Mouse (Mus musculus) hindbrain, embryonic 10.5 days (tissue): ENCODE results near the gene Irgm1. TPM values are rescaled to one million over a fixed set of nuclear protein-coding genes. Genes with fewer than 3 reads are reported as not detected.

Experiments
- DNase-seq: peaks from one replicate; pipeline ENCODE4 v3.0.0-alpha.2; 2017; ENCODE audit warnings: low spot score
- H3K27ac ChIP-seq: fragments of 300-500 bp; sonication (generic); 2 replicates; pipeline ENCODE4 v1.5.1; 2016; ENCODE audit warnings: mild to moderate bottlenecking, moderate library complexity
- H3K27me3 ChIP-seq: fragments of 300-500 bp; sonication (generic); 2 replicates; pipeline ENCODE4 v1.6.1; 2016; ENCODE audit warnings: mild to moderate bottlenecking; ENCODE audit not compliant: poor library complexity, insufficient read depth, severe bottlenecking
- H3K36me3 ChIP-seq: fragments of 300-500 bp; sonication (generic); 2 replicates; pipeline ENCODE4 v1.6.1; 2016; ENCODE audit warnings: mild to moderate bottlenecking, moderate library complexity
- H3K4me1 ChIP-seq: fragments of 300-500 bp; sonication (generic); replicated peaks from 2 replicates; pipeline ENCODE4 v1.6.1; 2016; ENCODE audit warnings: mild to moderate bottlenecking
- H3K4me3 ChIP-seq: fragments of 300-500 bp; sonication (generic); 2 replicates; pipeline ENCODE4 v1.5.1; 2016; ENCODE audit warnings: mild to moderate bottlenecking, moderate library complexity
- H3K9me3 ChIP-seq: fragments of 300-500 bp; sonication (generic); 2 replicates; pipeline ENCODE4 v1.6.1; 2016; ENCODE audit warnings: mild to moderate bottlenecking, moderate library complexity
- WGBS: fragments of 180-500 bp; shearing (Covaris S2); methylation state at CpG from one replicate; pipeline ENCODE4 v1.1.7; 2016; 5-methylcytosine and 5-hydroxymethylcytosine counted together
- polyA plus RNA-seq: library from polyadenylated mRNA; unstranded; fragments of >200 nt; fragmentation: Nextera tagmentation; extraction: Ambion mirVana; gene quantifications from 2 replicates; pipeline ENCODE4 v1.2.1, GENCODE M21; 2016

Gene Irgm1
- polyA plus RNA-seq, 1 experiment from 2014 or later: 1.8 TPM

DNA sequence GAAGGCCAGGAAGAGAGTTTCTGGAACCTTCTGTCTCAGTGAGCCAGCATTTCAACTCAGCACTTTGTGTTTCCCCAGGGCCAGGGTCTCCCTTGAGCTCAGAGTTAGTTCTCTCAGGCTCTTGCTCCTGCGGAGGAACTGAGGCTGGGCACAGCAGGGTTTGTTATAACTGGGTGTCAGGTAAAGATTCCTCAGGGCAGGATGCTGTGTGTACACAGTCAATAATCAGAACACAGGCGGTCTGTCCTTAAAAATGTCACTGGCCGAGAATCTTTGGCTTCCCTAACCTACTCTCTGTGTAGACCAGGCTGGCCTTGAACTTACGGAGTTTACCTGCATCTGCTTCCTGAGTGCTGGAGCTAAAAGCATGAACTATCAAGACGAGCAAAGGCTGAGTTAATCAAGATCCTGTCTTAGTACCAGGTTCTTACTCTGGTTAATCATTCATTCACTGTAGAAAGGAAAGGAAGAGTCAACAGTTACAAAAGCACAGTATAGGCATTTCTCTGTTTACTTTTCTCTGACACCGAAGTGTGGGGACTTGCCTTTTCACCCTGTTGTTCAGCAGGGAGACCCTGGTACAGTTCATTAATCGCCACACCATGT is 1.3 kb upstream of the Irgm1 start:
- H3K4me1 ChIP-seq: peaks cover 21% of the 10 kb centered on the region
- H3K4me3 ChIP-seq: no peak overlapping the region
- no peak overlapping the region for H3K27ac ChIP-seq
- DNase-seq: no peak
- peaks cover 20% of the 10 kb centered on the region for H3K27me3 ChIP-seq
- WGBS: 78% methylated on average over 7 of the region's 7 CpGs
- no peaks in the 10 kb centered on the region for H3K36me3 ChIP-seq
- H3K9me3 ChIP-seq: no peaks in the 10 kb centered on the region

DNA sequence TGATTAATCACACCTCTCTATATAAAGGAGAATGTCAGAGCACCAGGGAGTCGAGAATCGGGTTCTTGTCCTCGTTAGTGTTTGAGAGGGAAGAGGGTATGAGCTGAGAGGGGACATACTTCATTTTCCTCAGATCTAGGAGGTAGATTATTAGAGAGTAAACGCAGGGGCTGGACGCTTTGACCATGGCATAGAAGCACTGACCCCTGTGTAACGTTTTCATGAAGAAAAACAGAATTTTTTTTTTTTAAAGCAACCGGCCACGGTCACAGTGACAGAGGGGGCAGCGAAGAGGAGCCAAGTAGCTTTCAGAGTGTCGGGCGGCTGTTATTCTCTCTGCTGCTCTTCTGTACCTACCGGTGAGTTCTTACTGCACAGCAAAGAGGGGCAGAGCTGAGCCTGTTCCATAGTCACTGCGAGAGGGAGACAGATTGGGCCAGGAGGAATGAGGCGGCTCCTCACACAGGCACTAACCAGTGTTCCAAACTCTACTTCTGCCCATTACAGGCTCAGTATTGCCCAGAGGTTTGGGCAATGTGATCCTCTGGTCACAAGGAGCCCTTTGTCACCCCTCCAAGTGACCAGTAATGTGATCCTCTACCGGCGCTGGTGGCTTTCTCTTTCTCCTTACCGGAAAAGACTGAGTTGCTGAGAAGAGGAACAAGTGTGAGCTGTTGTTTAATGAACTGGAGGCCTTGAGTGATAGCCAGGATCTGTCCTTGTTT is 496 bp upstream of the Irgm1 start:
- H3K4me3 ChIP-seq: peak overlapping the region; percentile 58
- no peaks in the 10 kb centered on the region for H3K36me3 ChIP-seq
- DNase-seq: peak; percentile 25
- H3K27me3 ChIP-seq: peaks cover 20% of the 10 kb centered on the region
- 9% methylated on average over 17 of the region's 17 CpGs for WGBS
- no peaks in the 10 kb centered on the region for H3K9me3 ChIP-seq
- peaks cover 21% of the 10 kb centered on the region for H3K4me1 ChIP-seq
- H3K27ac ChIP-seq: peak overlapping the region; percentile 66

DNA sequence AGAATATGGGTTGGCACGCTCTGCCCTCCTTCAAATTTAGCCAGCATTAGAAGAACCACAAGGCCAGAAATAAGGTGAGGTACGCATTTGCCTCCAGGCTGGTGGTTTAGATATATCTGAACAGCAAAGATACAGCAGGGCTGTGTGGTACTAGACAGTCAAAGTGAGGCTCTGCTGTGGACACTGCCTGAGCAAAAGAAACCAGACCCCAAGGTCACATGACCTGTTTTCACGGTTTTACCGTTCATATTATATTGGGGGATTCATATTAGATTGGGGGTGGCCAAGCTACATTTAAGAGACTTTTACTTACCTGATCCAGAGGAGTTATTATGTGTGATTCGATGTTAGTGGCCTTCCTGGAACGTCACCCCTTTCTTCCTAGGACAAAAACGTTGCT is 702 bp downstream of the Irgm1 start:
- WGBS: 39% methylated on average over 7 of the region's 7 CpGs
- no peak for DNase-seq
- no peaks in the 10 kb centered on the region for H3K36me3 ChIP-seq
- peak overlapping the region; percentile 66 for H3K27ac ChIP-seq
- peak overlapping the region; percentile 58 for H3K4me3 ChIP-seq
- peaks cover 21% of the 10 kb centered on the region for H3K4me1 ChIP-seq
- peaks cover 20% of the 10 kb centered on the region for H3K27me3 ChIP-seq
- H3K9me3 ChIP-seq: no peaks in the 10 kb centered on the region

DNA sequence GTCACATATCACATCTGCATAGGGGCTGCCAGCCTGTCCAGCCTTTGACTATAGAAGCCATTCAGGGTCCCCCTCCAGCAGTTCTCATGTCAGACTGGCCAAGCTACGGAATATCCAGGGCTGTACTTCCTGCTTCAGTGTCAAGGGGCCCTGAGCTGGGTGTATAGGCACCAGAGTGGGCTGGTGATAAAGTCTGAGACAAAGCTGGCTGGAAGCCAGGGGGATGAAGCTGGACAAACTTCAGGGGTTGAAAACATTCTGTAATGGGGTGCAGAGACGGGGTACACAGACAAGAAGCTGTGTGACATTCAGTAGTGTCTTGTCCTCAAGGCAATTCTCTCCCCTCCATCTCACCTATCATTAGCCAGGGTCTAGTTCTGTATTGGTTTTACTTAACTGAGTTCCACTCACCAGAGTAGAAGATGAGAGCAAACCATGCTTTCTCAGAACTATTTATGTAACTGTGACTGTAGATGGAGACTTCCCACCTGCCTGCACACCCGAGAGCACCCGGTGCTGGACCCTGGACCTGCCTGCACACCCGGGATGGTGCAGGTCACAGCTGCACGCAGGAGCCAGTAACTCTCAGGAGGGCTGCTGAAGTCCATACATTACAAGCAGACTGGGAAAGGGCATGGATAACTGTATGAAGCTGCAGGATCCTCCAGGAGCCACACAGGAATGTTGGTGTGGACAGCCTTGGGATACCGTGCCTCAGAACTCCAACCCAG is 1.9 kb downstream of the Irgm1 start:
- Histone ChIP-seq H3K27me3 (peaks cover 20% of the 10 kb centered on the region), H3K4me1 (peaks cover 21% of the 10 kb centered on the region), H3K4me3 (no peak overlapping the region), H3K36me3 (no peaks in the 10 kb centered on the region), H3K9me3 (no peaks in the 10 kb centered on the region), H3K27ac (no peak overlapping the region)
- no peak for DNase-seq
- WGBS: 82% methylated on average over 7 of the region's 7 CpGs

GRCm38 (mm10) chr11:48866481-48866880 is 5.0 kb downstream of the Irgm1 start:
- H3K4me1 ChIP-seq: peaks cover 9% of the 10 kb centered on the region
- H3K9me3 ChIP-seq: no peaks in the 10 kb centered on the region
- no peak overlapping the region for H3K4me3 ChIP-seq
- 93% methylated on average over 9 of the region's 9 CpGs for WGBS
- H3K27ac ChIP-seq: no peak overlapping the region
- no peak for DNase-seq
- H3K36me3 ChIP-seq: no peaks in the 10 kb centered on the region
- H3K27me3 ChIP-seq: peaks cover 6% of the 10 kb centered on the region; the same call in 1 of the 2 replicates

DNA sequence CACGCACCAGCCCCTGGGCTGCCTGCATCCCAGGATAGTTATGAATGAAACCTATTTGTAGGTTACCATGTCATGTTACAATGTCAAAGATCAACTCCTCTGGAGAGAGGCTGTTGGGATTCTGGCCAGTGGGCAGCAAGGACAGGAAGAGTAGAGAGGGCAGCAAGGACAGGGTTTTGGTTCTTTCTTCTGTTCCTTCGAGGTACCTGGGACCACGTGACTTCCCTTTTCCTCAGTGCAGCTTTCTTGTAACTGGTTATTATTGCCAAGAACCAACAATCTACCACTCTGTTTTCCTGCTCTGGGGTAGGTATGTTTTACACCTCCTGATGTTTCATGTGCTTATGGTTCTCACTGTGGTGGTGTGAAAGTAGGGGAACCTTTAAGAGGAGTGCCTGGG is 7.7 kb downstream of the Irgm1 start:
- Histone ChIP-seq H3K27ac (no peak overlapping the region), H3K4me3 (no peak overlapping the region), H3K9me3 (no peaks in the 10 kb centered on the region), H3K36me3 (no peaks in the 10 kb centered on the region), H3K4me1 (no peaks in the 10 kb centered on the region), H3K27me3 (no peaks in the 10 kb centered on the region; the same call in 1 of the 2 replicates)
- WGBS: 90% methylated on average over 3 of the region's 3 CpGs
- DNase-seq: no peak

DNA sequence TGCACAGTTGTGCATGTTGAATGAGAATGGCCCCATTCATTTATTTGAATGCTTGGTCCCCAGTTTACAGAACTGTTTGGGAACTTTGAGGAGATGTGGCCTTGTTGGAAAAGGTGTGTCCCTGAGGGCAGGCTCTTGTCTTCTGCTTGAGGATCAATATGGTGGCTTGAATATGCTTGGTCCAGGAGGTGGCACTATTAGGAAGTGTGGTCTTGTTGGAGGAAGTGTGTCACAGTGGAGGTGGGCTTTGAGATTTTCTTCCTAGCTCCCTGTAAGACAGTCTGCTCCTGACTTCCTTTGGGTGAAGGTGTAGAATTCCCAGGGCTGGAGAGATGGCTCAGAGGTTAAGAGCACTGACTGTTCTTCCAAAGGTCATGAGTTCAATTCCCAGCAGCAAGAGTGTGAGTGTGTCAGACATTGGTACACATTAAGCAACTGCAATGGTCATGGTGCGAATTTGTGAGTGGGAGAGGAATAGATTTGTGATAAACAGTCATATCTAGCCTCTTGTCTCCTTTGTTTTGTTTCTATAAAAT is 8.6 kb downstream of the Irgm1 start:
- 81% methylated on average over 1 of the region's 1 CpGs for WGBS
- Histone ChIP-seq H3K27me3 (no peaks in the 10 kb centered on the region; the same call in 1 of the 2 replicates), H3K36me3 (no peaks in the 10 kb centered on the region), H3K4me3 (no peak overlapping the region), H3K27ac (no peak overlapping the region), H3K4me1 (peaks cover 10% of the 10 kb centered on the region), H3K9me3 (no peaks in the 10 kb centered on the region)
- DNase-seq: no peak

GRCm38 (mm10) chr11:48859014-48859413 is 12.5 kb downstream of the Irgm1 start:
- H3K4me3 ChIP-seq: peak overlapping the region; percentile 71
- under 1% methylated on average over 6 of the region's 6 CpGs for WGBS

GRCm38 (mm10) chr11:48853474-48854180 is 17.9 kb downstream of the Irgm1 start:
- peak overlapping the region; percentile 71 for H3K4me3 ChIP-seq
- DNase-seq: peak; percentile 85
- no peaks in the 10 kb centered on the region; the same call in 1 of the 2 replicates for H3K9me3 ChIP-seq
- H3K27me3 ChIP-seq: peaks cover 19% of the 10 kb centered on the region
- H3K4me1 ChIP-seq: peaks cover 39% of the 10 kb centered on the region
- H3K27ac ChIP-seq: no peak overlapping the region; the same call in 1 of the 2 replicates
- H3K36me3 ChIP-seq: no peaks in the 10 kb centered on the region
- under 1% methylated on average over 31 of the region's 31 CpGs for WGBS

More at GRCm38 (mm10) chr11:48859014-48859413, 12.5 kb downstream of the Irgm1 start:
- H3K4me1 ChIP-seq: peaks cover 27% of the 10 kb centered on the region
- DNase-seq: no peak
- H3K9me3 ChIP-seq: no peaks in the 10 kb centered on the region
- H3K27me3 ChIP-seq: peaks cover 5% of the 10 kb centered on the region; the same call in 1 of the 2 replicates
- no peak overlapping the region for H3K27ac ChIP-seq
- no peaks in the 10 kb centered on the region for H3K36me3 ChIP-seq

DNA sequence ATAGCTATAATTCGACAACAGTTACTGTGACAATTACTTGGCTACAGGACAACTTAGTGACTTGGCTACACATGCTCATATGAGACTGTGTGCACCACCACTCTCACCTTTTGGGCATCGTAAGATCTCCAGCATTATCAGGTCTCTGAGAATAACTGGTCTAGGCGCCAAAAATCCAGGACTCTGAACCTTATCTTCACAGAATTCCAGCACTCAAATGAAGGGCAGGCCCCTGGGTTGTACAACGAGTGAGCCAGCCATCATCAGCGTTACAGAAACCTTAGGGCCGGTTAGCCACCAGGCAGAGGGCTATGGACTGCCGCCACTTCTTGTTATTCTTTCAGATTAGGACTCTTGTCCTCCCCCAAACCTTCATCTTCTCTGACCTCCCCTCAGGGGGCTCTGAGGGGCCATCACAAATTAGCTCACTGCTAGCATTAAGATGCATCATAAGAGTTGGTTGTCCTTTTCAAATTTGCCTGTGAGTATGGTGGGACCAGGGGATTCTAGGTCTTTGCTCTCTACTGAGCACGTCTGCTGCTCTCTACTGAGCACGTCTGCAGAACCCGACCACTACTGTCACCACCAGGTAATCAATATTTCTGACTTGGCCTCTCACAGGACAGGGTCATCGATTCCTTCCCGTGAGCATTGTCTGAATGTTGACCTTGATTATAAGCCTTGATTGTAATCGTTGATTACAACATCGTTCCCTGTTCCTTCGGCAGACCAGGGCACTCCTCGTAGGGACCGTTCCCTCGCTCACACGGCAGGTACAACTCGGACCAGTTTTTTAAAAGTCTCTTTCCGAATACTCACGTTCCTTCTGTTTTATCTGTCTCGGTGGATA is 18.6 kb downstream of the Irgm1 start:
- H3K27ac ChIP-seq: no peak overlapping the region
- no peaks in the 10 kb centered on the region for H3K36me3 ChIP-seq
- no peaks in the 10 kb centered on the region; the same call in 1 of the 2 replicates for H3K9me3 ChIP-seq
- 9% methylated on average over 23 of the region's 23 CpGs for WGBS
- DNase-seq: no peak
- H3K4me1 ChIP-seq: peaks cover 31% of the 10 kb centered on the region
- H3K4me3 ChIP-seq: peak overlapping the region; percentile 71
- peaks cover 26% of the 10 kb centered on the region for H3K27me3 ChIP-seq

- no peak for DNase-seq
- H3K9me3 ChIP-seq: no peaks in the 10 kb centered on the region; the same call in 1 of the 2 replicates
- WGBS: 79% methylated on average over 4 of the region's 4 CpGs
- peaks cover 29% of the 10 kb centered on the region for H3K4me1 ChIP-seq
- H3K27me3 ChIP-seq: peaks cover 26% of the 10 kb centered on the region
- H3K36me3 ChIP-seq: no peaks in the 10 kb centered on the region
- H3K4me3 ChIP-seq: peak overlapping the region; percentile 71
- no peak overlapping the region for H3K27ac ChIP-seq
Observed at GRCm38 (mm10) chr11:48852190-48852589, 19.3 kb downstream of the Irgm1 start.
